Comparison of ENCODE assay signal across 13 mouse cellular contexts in genomic region chr10:83963232-83963760, GRCm38 (mm10).
"Had no signal": no experiment of that assay in that cellular context is flagged by ENCODE, and none has a peak within 500 bp of the region (broad histone marks: within the 10 kb centered on the region; RNA-seq: fewer than 3 reads in every experiment).

No protein-coding gene starts in this region.

- H3K36me3 ChIP-seq: limb, embryonic 12.5 days; liver, embryonic 13.5 days; lung, embryonic 15.5 days; midbrain, embryonic 15.5 days had no signal

- H3K9ac ChIP-seq: limb, embryonic 12.5 days; liver, embryonic 13.5 days; liver, postnatal 0 days; lung, embryonic 15.5 days; midbrain, embryonic 15.5 days had no signal

- DNase-seq: kidney, adult 11 months; kidney, adult 9 months; kidney, postnatal 10 days; kidney, postnatal 4 days; liver; liver, embryonic 13.5 days; liver, postnatal 0 days; right cerebral cortex, adult 18-20 months; right cerebral cortex, postnatal 25 days had no signal

- H3K4me2 ChIP-seq: limb, embryonic 12.5 days; liver, embryonic 13.5 days; lung, embryonic 15.5 days; midbrain, embryonic 15.5 days had no signal

- H3K4me1 ChIP-seq: limb, embryonic 12.5 days; lung, embryonic 15.5 days had no signal

- H3K27me3 ChIP-seq: liver, embryonic 13.5 days; lung, embryonic 15.5 days; midbrain, embryonic 15.5 days had no signal

- H3K9me3 ChIP-seq: limb, embryonic 12.5 days; liver, embryonic 13.5 days; lung, embryonic 15.5 days; midbrain, embryonic 15.5 days had no signal

- H3K4me3 ChIP-seq: layer of hippocampus, adult 2 months; limb, embryonic 12.5 days; liver, embryonic 13.5 days; lung, embryonic 15.5 days; midbrain, embryonic 15.5 days had no signal

- ATAC-seq: liver, postnatal 0 days; midbrain, embryonic 15.5 days had no signal

- H3K27ac ChIP-seq: layer of hippocampus, adult 2 months; limb, embryonic 12.5 days; liver, embryonic 13.5 days; lung, embryonic 15.5 days; midbrain, embryonic 15.5 days had no signal
